In genomic region chr4:135607979-135608885, GRCm38 (mm10) we compare ENCODE assay signal across 26 mouse cellular contexts. TPM values are rescaled to one million over a fixed set of nuclear protein-coding genes. Genes with fewer than 3 reads are reported as not detected.
A peak's percentile ranks its signal among the peaks of the same experiment; 100 is the strongest.
DNase-seq lines count a peak whose midpoint lies in the region; ATAC-seq lines count a peak whose summit lies in the region.
"Had no signal": no experiment of that assay in that cellular context is flagged by ENCODE, and none has a peak within 500 bp of the region (broad histone marks: within the 10 kb centered on the region; RNA-seq: fewer than 3 reads in every experiment).

No protein-coding gene starts in this region.

- WGBS in kidney, embryonic 14.5 days = 59% methylated on average over 18 of the region's 18 CpGs
- 61% methylated on average over 18 of the region's 18 CpGs for WGBS in limb, embryonic 15.5 days
- WGBS in limb, embryonic 10.5 days = 87% methylated on average over 18 of the region's 18 CpGs
- 58% methylated on average over 18 of the region's 18 CpGs for WGBS in intestine, embryonic 15.5 days

- H3K4me3 ChIP-seq in kidney, embryonic 14.5 days (ENCODE audit: low read length) = no peak overlapping the region
- H3K4me3 ChIP-seq in limb, embryonic 15.5 days = no peak overlapping the region
- H3K4me3 ChIP-seq in limb, embryonic 10.5 days = no peak overlapping the region
- H3K4me3 ChIP-seq in intestine, embryonic 15.5 days (replicated peaks) = no peak overlapping the region
- H3K4me3 ChIP-seq: forebrain, embryonic 10.5 days; forebrain, embryonic 13.5 days; heart, adult 2 months; heart, embryonic 10.5 days; heart, embryonic 13.5 days had no signal

- peaks cover 15% of the 10 kb centered on the region; the same call in 1 of the 2 replicates for H3K9me3 ChIP-seq in kidney, embryonic 14.5 days (ENCODE audit: control insufficient read depth, low read length)
- H3K9me3 ChIP-seq in limb, embryonic 15.5 days = no peaks in the 10 kb centered on the region
- no peaks in the 10 kb centered on the region for H3K9me3 ChIP-seq in limb, embryonic 10.5 days (replicated peaks)
- H3K9me3 ChIP-seq in intestine, embryonic 15.5 days = peaks cover 6% of the 10 kb centered on the region; the same call in 1 of the 2 replicates

- DNase-seq in kidney, postnatal 10 days = peak; percentile 62
- no peak for DNase-seq in limb, embryonic 10.5 days (ENCODE audit: low spot score)
- DNase-seq in spleen, postnatal 14 days (ENCODE audit: low spot score in 2 of 2) = no peak
- DNase-seq in spleen, postnatal 10 days (ENCODE audit: low spot score in 2 of 2) = no peak
- DNase-seq: adrenal gland, postnatal 10 days; cerebellum, adult 11-12 months; cerebellum, adult 8-10 months; cerebellum, postnatal 10 days; cerebellum, postnatal 36 days; embryo, embryonic 11 days; gastrocnemius, postnatal 10 days; gastrocnemius, postnatal 36 days; heart, adult 2 months; heart, postnatal 14 days; heart, postnatal 4 days had no signal

- no peaks in the 10 kb centered on the region for H3K27me3 ChIP-seq in kidney, embryonic 14.5 days (ENCODE audit: control insufficient read depth, insufficient read depth, low read length)
- H3K27me3 ChIP-seq in limb, embryonic 15.5 days = no peaks in the 10 kb centered on the region
- H3K27me3 ChIP-seq in limb, embryonic 10.5 days (ENCODE audit: low read depth, poor library complexity, severe bottlenecking) = no peaks in the 10 kb centered on the region
- no peaks in the 10 kb centered on the region for H3K27me3 ChIP-seq in intestine, embryonic 15.5 days (replicated peaks)
- H3K27me3 ChIP-seq: forebrain, embryonic 13.5 days; Patski had no signal

- no peak overlapping the region for H3K27ac ChIP-seq in kidney, embryonic 14.5 days (ENCODE audit: low read depth, low read length)
- 0 out of 2 replicates have a peak overlapping the region, but pooled peaks have one; percentile 51 for H3K27ac ChIP-seq in limb, embryonic 15.5 days
- no peak overlapping the region for H3K27ac ChIP-seq in limb, embryonic 10.5 days
- no peak overlapping the region for H3K27ac ChIP-seq in intestine, embryonic 15.5 days
- H3K27ac ChIP-seq: forebrain, embryonic 10.5 days; forebrain, embryonic 13.5 days; heart, adult 2 months; heart, embryonic 10.5 days; heart, embryonic 13.5 days; hindbrain, embryonic 14.5 days; hindbrain, postnatal 0 days had no signal

- no peak for ATAC-seq in kidney, embryonic 14.5 days (ENCODE audit: low FRiP score, low TSS enrichment)
- ATAC-seq in limb, embryonic 15.5 days (ENCODE audit: insufficient number of reproducible peaks, low FRiP score, low TSS enrichment, low read depth) = no peak
- ATAC-seq in intestine, embryonic 15.5 days = peak; percentile 57
- ATAC-seq: forebrain, embryonic 13.5 days; forebrain, embryonic 16.5 days; hindbrain, postnatal 0 days; Patski had no signal

- H3K36me3 ChIP-seq in kidney, embryonic 14.5 days (ENCODE audit: control insufficient read depth, insufficient read depth, low read length) = no peaks in the 10 kb centered on the region
- no peaks in the 10 kb centered on the region for H3K36me3 ChIP-seq in limb, embryonic 15.5 days
- no peaks in the 10 kb centered on the region for H3K36me3 ChIP-seq in limb, embryonic 10.5 days
- H3K36me3 ChIP-seq in intestine, embryonic 15.5 days = no peaks in the 10 kb centered on the region
- H3K36me3 ChIP-seq: forebrain, embryonic 10.5 days; heart, embryonic 10.5 days; heart, embryonic 13.5 days had no signal

- H3K9ac ChIP-seq in kidney, embryonic 14.5 days (ENCODE audit: low read depth, low read length) = no peak overlapping the region
- H3K9ac ChIP-seq in limb, embryonic 15.5 days = no peak overlapping the region
- H3K9ac ChIP-seq in intestine, embryonic 15.5 days = no peak overlapping the region
- H3K9ac ChIP-seq: forebrain, embryonic 13.5 days; heart, embryonic 13.5 days; hindbrain, embryonic 14.5 days had no signal

- no peak overlapping the region for H3K4me2 ChIP-seq in kidney, embryonic 14.5 days (replicated peaks; ENCODE audit: low read depth, low read length)
- no peak overlapping the region for H3K4me2 ChIP-seq in limb, embryonic 15.5 days
- H3K4me2 ChIP-seq in intestine, embryonic 15.5 days (replicated peaks) = no peak overlapping the region
- H3K4me2 ChIP-seq: forebrain, embryonic 13.5 days; heart, embryonic 13.5 days; hindbrain, embryonic 14.5 days had no signal

- H3K4me1 ChIP-seq in kidney, embryonic 14.5 days (ENCODE audit: control insufficient read depth, insufficient read depth, low read length) = no peaks in the 10 kb centered on the region
- 0 out of 2 replicates have a peak, but pooled peaks cover 4% of the 10 kb centered on the region for H3K4me1 ChIP-seq in limb, embryonic 15.5 days
- H3K4me1 ChIP-seq in limb, embryonic 10.5 days = no peaks in the 10 kb centered on the region
- 0 out of 2 replicates have a peak, but pooled peaks cover 6% of the 10 kb centered on the region for H3K4me1 ChIP-seq in intestine, embryonic 15.5 days (replicated peaks)
- H3K4me1 ChIP-seq: forebrain, embryonic 13.5 days had no signal

RNA-seq across cellular contexts. Expression of gene Grhl3, which starts 34.8 kb away (rescaled TPM):
- polyA plus RNA-seq in kidney, embryonic 14.5 days (2014; fragmentation: Nextera tagmentation; extraction: Ambion mirVana) = 1.4 and 2.3 TPM in 2 replicates
- polyA plus RNA-seq in limb, embryonic 15.5 days (2015; fragmentation: Nextera tagmentation; extraction: Ambion mirVana) = 56.8 and 59.4 TPM in 2 replicates
- polyA plus RNA-seq in limb, embryonic 10.5 days (2016; fragmentation: Nextera tagmentation; extraction: Ambion mirVana) = 7.5 and 11.0 TPM in 2 replicates
- polyA plus RNA-seq in intestine, embryonic 15.5 days (2015; fragmentation: Nextera tagmentation; extraction: Ambion mirVana) = 4.3 and 4.4 TPM in 2 replicates
- polyA plus RNA-seq: Patski had no signal
